Mouse (Mus musculus): ENCODE measurements around the gene Usp45. TPM values are rescaled to one million over a fixed set of nuclear protein-coding genes. Genes with fewer than 3 reads are reported as not detected.

Gene Usp45
- total RNA-seq, 2 experiments from 2014 or later, result 10.7 to 15.1 TPM

- no peak for DNase-seq
Observed at GRCm38 (mm10) chr4:21789836-21790235, 22.9 kb downstream of the Usp45 start.

GRCm38 (mm10) chr4:21793631-21794030 is 26.7 kb downstream of the Usp45 start:
- no peak for DNase-seq

DNA sequence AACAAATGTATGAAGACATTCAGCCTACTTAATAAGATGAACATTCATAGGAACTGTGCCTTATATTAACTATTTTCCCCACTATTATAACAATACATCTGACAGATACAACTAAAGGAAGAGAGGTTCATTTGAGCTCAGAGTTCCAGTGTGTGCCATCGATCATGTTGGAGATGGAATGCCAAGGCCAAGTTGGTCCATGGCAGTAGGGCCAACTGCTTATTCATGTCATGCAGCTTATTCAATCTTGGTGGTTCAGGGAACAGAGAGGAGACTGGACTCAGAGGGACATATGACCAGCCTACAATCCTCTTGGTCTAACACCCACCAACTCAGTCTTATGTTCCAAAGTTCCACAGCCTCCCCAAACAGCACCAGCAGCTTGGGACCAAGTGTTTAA is 34.1 kb downstream of the Usp45 start:
- no peak for DNase-seq

DNA sequence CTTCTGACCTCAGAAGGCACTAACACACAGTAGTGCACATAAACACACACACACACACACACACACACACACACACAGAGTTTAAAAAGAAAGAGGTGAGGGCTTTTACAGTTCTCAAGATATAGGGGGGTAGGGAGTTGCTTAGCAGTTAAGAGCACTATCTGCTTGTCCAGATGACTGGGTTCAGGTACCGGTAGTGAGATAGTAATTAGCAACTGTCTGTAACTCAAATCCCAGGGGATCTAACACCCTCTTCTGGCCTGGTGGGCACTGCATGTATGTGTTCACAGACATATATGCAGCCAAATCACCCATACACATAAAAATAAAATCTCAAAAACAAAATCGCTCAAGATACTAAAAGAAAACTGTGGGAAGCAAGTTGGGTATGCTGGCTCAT is 34.7 kb downstream of the Usp45 start:
- no peak for DNase-seq

DNA sequence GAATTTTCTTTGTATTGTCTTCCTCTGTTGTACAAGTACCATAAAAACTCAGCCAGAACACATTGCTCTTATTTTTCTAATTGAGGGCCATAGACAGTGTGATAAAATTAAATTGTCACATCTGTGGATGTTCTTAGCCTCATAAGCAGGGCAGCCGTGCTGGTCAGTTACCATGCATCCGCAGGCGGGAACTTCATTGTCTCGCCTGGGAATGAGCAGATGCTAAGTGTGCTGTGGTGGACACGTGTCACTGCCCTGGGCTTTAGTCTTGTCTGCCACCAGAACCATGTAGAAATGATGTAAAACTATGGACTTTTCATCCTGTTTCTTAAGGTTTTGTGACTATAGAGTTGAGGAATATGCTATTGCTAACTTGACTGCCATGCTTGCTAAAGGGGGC is 40.2 kb downstream of the Usp45 start:
- no peak for DNase-seq

GRCm38 (mm10) chr4:21810608-21811007 is 43.7 kb downstream of the Usp45 start:
- DNase-seq, result no peak

GRCm38 (mm10) chr4:21812635-21813034 is 45.7 kb downstream of the Usp45 start:
- no peak for DNase-seq

DNA sequence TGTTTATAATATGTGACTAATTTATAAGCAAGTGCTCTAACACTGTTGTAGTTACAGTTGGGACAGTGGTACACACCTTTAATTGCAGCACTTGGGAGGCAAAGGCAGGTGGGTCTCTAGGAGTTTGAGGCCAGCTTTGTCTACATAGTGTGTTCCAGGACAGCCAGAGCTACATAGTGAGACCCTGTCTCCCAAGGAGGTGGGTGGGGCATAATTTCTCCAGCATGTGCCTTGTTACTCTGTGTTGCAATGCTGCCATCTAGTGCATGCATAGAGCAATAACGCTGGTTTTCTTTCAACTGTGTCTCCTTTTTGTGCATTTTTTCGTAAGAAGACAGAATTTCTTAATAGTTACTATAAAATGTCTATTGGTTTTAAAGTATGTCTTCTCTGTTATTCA is 47.1 kb downstream of the Usp45 start:
- DNase-seq, result peak; percentile 17

- DNase-seq, result no peak
Observed at GRCm38 (mm10) chr4:21826616-21827015, 59.7 kb downstream of the Usp45 start.

- no peak for DNase-seq
Observed at GRCm38 (mm10) chr4:21832844-21833243, 65.9 kb downstream of the Usp45 start.

DNA sequence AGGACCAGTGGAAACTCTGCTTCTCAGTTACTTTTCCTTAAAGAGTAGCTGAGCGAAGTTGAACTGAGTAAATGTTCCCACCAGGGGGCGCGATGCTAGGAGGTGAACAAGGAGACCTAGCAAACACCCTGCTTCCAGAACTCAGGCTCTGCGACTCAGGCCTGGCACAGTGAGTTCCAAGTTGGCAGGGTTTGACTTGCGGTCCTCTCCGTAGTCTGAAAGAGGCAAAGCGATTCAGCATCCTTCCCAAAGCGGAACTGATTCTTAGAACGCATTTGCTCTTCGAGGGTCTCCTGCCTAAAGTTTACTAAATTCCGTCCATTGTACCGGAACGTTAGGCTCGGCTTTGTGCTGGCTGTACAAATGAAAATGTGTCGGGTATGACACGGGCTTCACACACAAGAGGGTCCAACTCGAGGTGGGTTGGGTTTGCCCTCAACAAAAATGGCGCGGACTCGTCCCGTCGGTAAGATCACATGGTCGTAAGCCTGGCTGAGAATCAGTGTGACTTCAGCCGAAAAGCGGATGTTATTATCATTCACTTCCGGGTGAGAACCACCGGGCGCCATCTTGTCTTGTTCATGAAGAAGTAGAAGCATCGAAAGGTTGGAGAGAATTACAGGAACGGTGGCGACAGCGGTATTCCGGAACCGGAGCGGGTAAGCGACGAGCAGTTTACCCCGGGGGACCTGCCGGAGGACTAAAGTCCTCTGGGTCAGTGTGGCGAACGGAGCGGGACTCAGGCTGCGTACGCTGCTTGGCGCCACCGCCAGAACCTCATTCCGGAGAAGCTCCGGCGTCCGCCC is 80.7 kb downstream of the Usp45 start, which contains the start of gene Pnisr:
Pnisr (plus strand) TSS at position 103 of the 806 bp plus-strand sequence.
- peak; percentile 96 for DNase-seq

GRCm38 (mm10) chr4:21848287-21848630 is 81.3 kb downstream of the Usp45 start:
- peak; percentile 92 for DNase-seq

- no peak for DNase-seq
Observed at GRCm38 (mm10) chr4:21857481-21857880, 90.5 kb downstream of the Usp45 start.

GRCm38 (mm10) chr4:21865226-21865625 is 98.3 kb downstream of the Usp45 start:
- no peak for DNase-seq

GRCm38 (mm10) chr4:21878776-21879175 is 111.8 kb downstream of the Usp45 start:
- DNase-seq, result no peak

DNA sequence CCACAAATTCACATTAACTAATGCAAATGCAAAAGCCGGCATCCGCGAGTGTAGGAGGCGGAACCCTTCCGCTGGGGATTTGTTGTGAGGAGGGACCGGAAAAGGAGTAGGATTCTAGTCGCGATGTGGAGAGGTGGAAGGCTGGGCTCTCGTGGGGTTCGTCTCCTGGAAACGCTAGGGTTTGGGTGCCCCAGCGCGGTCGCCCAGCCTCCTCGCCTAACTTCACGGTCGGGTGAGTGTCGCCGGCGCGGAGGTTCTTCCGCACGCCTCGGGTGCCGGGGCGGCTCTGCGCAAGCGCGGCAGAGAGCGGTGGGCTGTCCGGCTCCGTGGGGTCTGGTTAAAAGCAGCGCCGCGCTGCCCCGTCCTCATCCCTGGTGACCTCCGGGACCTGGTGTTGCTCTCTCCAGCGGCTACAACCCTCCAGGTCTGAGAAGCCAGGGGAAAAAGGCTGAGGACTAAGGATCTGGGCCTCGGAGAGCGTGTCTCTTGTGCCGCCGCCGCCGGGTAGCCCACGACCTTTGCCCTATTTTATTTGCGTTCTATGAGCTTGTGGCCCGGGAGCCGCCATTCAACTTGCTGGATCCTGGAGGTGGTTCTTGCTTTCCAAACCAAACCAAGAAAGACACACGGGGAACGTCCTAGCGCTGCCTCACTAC is 112.7 kb downstream of the Usp45 start, which contains the start of gene Coq3:
Coq3 (plus strand) TSS at position 109 of the 656 bp plus-strand sequence.
- DNase-seq, result peak; percentile 73

DNA sequence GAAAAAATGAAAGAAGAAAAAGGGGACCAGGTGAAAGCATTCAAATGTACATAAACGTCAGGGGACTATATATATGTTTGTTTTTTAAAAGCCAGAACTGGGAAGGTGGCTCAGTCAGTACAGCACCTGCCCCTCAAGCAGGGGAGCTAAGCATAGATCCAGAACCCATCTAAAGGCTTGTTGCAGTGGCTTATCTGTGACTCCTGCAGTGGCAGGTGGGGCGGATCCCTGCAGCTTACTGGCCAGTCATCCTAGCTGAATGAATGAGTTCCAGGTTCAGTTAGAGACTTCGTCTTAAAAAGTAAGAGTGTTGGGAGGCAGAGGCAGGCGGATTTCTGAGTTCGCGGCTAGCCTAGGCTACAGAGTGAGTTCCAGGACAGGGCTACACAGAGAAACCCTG is 115.8 kb downstream of the Usp45 start:
- DNase-seq, result no peak

GRCm38 (mm10) chr4:21885831-21886230 is 118.9 kb downstream of the Usp45 start:
- DNase-seq, result no peak

Other genes starting within 250 kb of the Usp45 start
- gene Prdm13, start 81.2 kb upstream of the Usp45 start, total RNA-seq (2021), result not detected
- 10 to 100 TPM; 11.3 to 12.1 TPM for gene Ccnc, start 39.5 kb upstream of the Usp45 start, total RNA-seq (2021)
- gene Tstd3, start 56 bp downstream of the Usp45 start, total RNA-seq (2021), result 1 to 10 TPM; 8.2 to 9.0 TPM
- gene Pnisr, start 80.4 kb downstream of the Usp45 start, total RNA-seq (2021), result 10 to 100 TPM; 42.6 to 61.7 TPM
- 10 to 100 TPM; 13.3 to 14.2 TPM for gene Coq3, start 112.5 kb downstream of the Usp45 start, total RNA-seq (2021)
- gene Faxc, start 164.2 kb downstream of the Usp45 start, total RNA-seq (2021), result 1 to 10 TPM; 2.4 to 2.9 TPM

Data from gastrocnemius, postnatal 10 days (tissue).